Mouse (Mus musculus): Measurements from ENCODE around the gene 3110040M04Rik. TPM values are rescaled to one million over a fixed set of nuclear protein-coding genes. Genes with fewer than 3 reads are reported as not detected.

Gene 3110040M04Rik
- polyA plus RNA-seq, 1 experiment, result not detected

GRCm38 (mm10) chr1:151235574-151235973 lies 31.7 kb downstream of the 3110040M04Rik start:
- DNase-seq (ENCODE audit: low read depth), result no peak

- DNase-seq (ENCODE audit: low read depth), result no peak
These were observed 32.4 kb downstream of the 3110040M04Rik start for GRCm38 (mm10) chr1:151236141-151236930.

GRCm38 (mm10) chr1:151237780-151238179 lies 33.9 kb downstream of the 3110040M04Rik start:
- no peak for DNase-seq (ENCODE audit: low read depth)

- no peak for DNase-seq (ENCODE audit: low read depth)
These were observed 39.4 kb downstream of the 3110040M04Rik start for GRCm38 (mm10) chr1:151243332-151243731.

GRCm38 (mm10) chr1:151244013-151244412 lies 40.1 kb downstream of the 3110040M04Rik start:
- DNase-seq (ENCODE audit: low read depth), result no peak

- no peak for DNase-seq (ENCODE audit: low read depth)
These were observed 40.8 kb downstream of the 3110040M04Rik start for GRCm38 (mm10) chr1:151244761-151245160.

- no peak for DNase-seq (ENCODE audit: low read depth)
These were observed 41.2 kb downstream of the 3110040M04Rik start for GRCm38 (mm10) chr1:151245165-151245564.

- no peak for DNase-seq (ENCODE audit: low read depth)
These were observed 41.9 kb downstream of the 3110040M04Rik start for GRCm38 (mm10) chr1:151245846-151246245.

- DNase-seq (ENCODE audit: low read depth), result no peak
These were observed 46.2 kb downstream of the 3110040M04Rik start for GRCm38 (mm10) chr1:151250109-151250508.

GRCm38 (mm10) chr1:151250529-151251193 lies 46.7 kb downstream of the 3110040M04Rik start:
- DNase-seq (ENCODE audit: low read depth), result no peak

GRCm38 (mm10) chr1:151251194-151252010 lies 47.5 kb downstream of the 3110040M04Rik start:
- DNase-seq (ENCODE audit: low read depth), result peak; percentile 67

Other genes with a start within 250 kb of the 3110040M04Rik start
- 2.9 and 3.0 TPM in 2 replicates for gene Hmcn1, start 210.7 kb upstream of the 3110040M04Rik start, polyA plus RNA-seq (2012; rRNA removed)
- gene Gm47985, start 21.6 kb upstream of the 3110040M04Rik start, polyA plus RNA-seq (2012; rRNA removed), result 0.61 and 1.9 TPM in 2 replicates
- gene Gm8947, start 11.7 kb upstream of the 3110040M04Rik start, polyA plus RNA-seq (2012; rRNA removed), result 0.55 and 1.9 TPM in 2 replicates
- gene Gm47995, start 5.7 kb upstream of the 3110040M04Rik start, polyA plus RNA-seq (2012; rRNA removed), result 0.65 and 0.72 TPM in 2 replicates
- gene Gm47996, start 6.0 kb downstream of the 3110040M04Rik start, polyA plus RNA-seq (2012; rRNA removed), result 0.31 and 0.41 TPM in 2 replicates
- 96.9 and 154 TPM in 2 replicates for gene Ivns1abp, start 140.4 kb downstream of the 3110040M04Rik start, polyA plus RNA-seq (2012; rRNA removed)
- gene Swt1, start 224.3 kb downstream of the 3110040M04Rik start, polyA plus RNA-seq (2012; rRNA removed), result 6.9 and 10.6 TPM in 2 replicates
- 13.3 and 14.7 TPM in 2 replicates for gene Trmt1l, start 224.4 kb downstream of the 3110040M04Rik start, polyA plus RNA-seq (2012; rRNA removed)